Mouse (Mus musculus) spleen, postnatal 4 days (tissue): Measurements from ENCODE around the gene Pold4.
A peak's percentile ranks its signal among the peaks of the same experiment; 100 is the strongest.

Experiments
- DNase-seq, 2 experiments: peaks; one replicate each; pipeline ENCODE4 v3.0.0; 2022; ENCODE audit warnings: low spot score in 2 of 2

The Pold4 gene

GRCm38 (mm10) chr19:4231253-4232185, at the start of gene Pold4:
Gene Pold4 (plus strand): TSS chr19:4231899.
- DNase-seq = peak; percentile 95 to 96

DNA sequence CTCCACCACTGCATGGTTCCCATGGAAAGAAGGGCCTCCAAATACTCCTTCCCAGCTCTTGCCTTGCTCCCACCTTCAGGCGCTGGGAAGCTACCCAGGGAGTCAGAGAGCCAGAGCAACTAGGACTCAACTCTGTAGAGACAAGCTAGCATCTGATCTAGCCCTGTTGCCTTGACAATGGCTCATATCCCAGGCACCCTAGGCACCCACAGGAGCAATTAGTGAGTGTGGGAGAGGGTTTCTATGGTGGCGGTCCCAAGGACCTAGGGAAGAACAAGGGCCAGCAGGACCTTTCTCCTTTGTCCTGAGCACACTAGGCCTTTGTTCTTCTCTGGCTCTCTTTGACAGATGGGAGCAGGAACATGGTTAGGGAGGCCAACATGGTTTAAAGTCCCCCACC, 48.0 kb upstream of the Pold4 start:
- no peak for DNase-seq

DNA sequence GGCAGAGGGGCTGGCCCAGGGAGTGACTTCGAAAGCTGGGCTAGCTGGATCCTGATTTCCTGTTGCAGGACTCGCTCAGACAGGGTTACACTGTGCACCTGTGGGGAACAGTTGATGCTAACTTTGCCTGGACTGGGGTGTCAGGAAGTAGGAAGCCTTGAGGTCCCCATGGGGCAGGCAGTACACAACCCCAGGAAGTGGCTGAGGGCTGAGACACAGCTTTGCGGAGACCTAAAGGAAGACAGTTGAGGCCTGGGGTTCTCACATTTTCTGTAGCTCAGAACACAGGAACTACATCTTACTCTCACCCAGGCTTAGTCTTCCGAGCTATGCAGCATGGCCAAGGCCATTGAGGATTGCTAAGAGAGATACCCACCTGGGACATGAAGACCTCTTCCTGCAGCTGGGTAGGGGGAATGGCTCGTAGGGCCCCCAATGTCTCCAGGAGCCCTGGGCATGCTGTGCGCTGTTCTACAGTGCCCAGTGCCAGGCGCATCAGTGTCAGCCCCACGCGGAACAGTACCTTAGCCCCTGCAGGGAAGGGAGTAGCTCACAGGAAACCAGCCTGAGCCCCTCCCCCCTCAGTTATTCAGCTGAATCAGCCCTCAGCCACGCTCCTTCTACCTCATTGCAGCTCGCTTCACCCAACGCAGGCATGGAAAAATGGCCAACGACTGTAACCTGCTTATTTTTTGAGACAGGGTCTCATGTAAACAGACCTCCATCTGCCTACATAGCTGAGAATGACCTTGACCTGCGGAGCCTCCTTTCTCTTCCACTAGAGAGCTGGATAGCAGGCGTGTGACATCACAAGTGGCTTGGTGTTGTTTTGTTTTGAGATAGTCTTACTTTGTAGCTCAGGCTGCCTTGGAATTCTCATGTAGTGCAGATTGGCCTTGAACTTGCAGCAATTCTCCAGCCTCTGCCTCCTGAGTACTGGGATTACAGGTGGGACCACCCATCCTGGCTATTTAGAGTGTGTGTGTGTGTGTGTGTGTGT, 46.4 kb upstream of the Pold4 start:
- DNase-seq = peak; percentile 63 to 78

GRCm38 (mm10) chr19:4187303-4187702, 44.4 kb upstream of the Pold4 start:
- no peak for DNase-seq

DNA sequence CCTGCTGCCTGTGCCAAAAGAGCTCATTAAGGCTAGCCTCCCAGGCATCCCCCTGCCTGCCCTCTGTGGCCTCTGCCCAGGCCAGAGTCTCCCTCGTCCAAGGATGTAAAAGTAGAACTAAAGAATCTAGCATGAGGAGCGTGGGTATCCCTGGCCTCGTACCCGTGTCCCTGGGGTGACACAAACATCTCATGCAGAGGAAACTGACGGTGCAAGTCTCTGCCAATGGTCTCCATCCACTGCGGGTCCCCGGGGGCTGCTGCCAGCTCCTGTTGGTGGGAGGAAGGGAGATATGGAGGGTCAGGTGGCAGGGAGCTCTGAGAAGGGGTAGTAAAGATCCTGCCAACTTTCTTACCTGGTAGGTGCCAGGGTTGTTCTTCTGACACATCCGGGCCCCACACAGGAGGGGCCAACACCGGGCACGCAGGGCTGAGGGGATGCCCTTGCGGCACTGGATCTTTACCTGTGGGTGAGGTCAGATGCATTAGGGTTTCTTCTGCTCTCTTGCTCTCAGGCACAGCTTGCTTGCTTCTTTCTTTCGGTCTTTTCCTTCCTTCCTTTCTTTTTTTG, 42.6 kb upstream of the Pold4 start:
- DNase-seq = no peak

DNA sequence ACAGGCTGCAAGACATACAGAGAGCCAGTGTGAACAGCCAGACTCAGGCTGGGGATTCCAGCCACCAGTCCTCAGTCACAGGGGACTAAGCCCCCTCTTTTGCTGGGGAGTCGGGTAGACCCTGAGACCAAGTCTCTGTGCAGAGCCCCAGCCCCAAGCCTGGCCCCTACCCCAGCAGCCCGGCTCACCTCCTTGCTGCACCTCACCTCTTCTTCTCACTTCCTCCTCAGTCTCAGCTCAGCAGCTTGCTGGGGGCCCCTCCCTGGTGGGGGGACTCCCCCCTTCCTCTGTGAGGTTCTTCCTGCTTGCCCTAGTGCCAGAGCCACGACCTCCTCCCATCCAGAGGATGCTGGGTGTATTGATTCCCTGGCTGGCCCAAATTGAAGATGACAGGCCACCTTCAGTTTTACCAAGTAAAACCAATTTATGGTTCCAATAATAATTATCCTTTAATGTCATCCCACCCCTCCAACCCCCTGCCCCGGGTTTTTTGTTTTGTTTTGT, 40.8 kb upstream of the Pold4 start, which contains the start of gene Tbc1d10c:
Tbc1d10c (minus strand) TSS at position 454 of the 504 bp plus-strand sequence.
- peak; percentile 76 to 85 for DNase-seq

GRCm38 (mm10) chr19:4191528-4192250, 40.0 kb upstream of the Pold4 start, which contains the start of gene Ppp1ca:
Gene Ppp1ca (plus strand): TSS chr19:4192065.
- peak; percentile 99 to 100 for DNase-seq

DNA sequence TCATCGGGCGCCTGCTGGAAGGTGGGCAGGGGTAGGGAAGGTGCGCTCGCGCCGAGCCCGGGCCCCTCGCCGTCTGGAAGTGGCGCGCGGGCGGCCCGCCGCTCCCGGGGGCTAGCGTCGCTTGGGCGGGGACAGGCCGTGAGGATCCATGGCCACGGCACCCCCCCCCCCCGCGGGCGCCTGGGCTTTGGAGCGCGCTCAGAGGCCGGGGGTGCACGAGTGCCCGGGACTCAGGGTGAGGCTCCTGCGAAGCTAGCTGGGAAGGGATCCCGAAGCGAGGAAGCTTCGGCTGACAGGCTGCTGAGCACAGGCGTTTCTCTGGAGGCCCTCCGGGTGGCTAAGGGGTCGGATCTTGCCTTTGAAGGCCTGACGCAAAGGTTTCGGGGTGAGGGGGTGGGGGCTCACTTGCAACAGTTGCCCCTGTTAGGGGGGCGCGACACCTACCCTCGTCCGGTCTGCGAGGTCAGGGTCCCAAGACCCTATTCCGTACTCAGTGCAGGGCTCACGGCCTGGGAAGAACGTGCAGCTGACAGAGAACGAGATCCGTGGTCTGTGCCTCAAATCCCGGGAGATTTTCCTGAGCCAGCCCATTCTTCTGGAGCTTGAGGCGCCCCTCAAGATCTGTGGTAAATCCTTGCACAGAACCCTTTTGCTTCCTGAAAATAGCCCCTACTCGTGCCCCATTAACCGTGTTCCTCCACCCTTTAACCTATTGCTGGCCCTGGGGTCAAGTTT, 39.3 kb upstream of the Pold4 start:
- DNase-seq = no peak

- no peak for DNase-seq
Observed at GRCm38 (mm10) chr19:4193129-4193528, 38.6 kb upstream of the Pold4 start.

- no peak for DNase-seq
Observed at GRCm38 (mm10) chr19:4194021-4194724, 37.5 kb upstream of the Pold4 start.

DNA sequence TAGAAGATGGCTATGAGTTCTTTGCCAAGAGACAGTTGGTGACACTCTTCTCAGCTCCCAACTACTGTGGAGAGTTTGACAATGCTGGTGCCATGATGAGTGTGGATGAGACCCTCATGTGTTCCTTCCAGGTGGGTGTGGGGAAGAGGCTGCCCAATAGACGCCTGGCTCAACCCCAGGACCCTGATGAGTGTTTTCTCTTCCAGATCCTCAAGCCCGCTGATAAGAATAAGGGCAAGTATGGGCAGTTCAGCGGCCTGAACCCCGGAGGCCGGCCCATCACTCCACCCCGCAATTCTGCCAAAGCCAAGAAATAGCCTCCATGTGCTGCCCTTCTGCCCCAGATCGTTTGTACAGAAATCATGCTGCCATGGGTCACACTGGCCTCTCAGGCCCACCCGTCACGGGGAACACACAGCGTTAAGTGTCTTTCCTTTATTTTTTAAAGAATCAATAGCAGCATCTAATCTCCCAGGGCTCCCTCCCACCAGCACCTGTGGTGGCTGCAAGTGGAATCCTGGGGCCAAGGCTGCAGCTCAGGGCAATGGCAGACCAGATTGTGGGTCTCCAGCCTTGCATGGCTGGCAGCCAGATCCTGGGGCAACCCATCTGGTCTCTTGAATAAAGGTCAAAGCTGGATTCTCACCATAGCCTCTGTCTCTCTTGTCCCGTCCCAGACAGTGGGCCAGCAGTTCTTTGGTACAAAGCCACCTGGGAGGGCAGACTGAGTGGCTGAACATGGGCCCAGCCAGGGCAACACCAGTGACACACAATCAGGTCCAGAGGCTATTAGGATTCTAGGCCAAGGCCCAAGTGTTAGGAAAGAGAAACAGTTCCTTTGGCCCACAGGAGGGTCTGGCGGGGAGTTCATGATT, 36.7 kb upstream of the Pold4 start:
- no peak for DNase-seq

- no peak for DNase-seq
Observed at GRCm38 (mm10) chr19:4196048-4196447, 35.7 kb upstream of the Pold4 start.

- DNase-seq = no peak
Observed at GRCm38 (mm10) chr19:4196548-4196947, 35.2 kb upstream of the Pold4 start.

DNA sequence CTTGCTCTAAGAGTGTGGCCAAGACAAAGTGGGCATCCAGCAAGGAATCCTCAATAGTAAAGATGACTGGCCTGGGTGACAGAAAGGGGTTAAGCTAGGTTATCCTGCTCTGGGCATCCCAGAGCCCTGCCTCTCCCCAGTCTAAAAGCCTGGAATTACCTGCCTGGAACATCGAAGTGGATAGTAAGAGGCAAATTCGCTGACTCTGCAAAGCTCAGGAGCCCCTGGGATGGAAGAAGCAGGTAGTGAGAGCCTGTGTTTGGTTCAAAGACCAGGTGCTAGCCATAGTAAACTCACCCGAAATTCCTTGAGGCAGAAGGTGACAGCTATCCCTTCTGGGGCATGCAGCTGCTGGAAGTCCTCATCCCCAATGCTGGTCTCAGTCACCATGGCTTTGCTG, 34.5 kb upstream of the Pold4 start:
- DNase-seq = no peak

GRCm38 (mm10) chr19:4201291-4201909, 30.3 kb upstream of the Pold4 start, which contains the start of gene Rad9a:
Gene Rad9a (minus strand): TSS chr19:4201662.
- peak; percentile 96 to 98 for DNase-seq

DNA sequence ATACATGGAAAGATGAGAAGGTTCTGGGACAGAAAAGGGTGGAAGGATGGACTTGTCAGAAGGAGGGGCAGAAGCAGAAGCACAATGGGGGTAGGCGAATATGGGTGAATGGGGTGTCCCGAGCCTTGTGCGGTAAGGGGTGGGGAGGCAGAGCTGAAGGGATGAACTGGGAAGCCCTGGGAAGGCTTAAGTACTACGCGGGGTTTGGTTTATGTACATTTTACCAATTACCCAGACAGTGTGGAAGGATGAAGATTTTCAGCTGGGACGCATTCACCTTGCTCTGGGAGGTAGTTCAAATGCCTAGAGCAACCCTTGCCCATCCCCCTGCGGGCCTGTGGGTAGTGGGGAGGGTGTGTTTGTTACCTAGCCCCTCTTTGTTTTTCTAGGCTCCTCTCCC, 29.6 kb upstream of the Pold4 start:
- no peak for DNase-seq

DNA sequence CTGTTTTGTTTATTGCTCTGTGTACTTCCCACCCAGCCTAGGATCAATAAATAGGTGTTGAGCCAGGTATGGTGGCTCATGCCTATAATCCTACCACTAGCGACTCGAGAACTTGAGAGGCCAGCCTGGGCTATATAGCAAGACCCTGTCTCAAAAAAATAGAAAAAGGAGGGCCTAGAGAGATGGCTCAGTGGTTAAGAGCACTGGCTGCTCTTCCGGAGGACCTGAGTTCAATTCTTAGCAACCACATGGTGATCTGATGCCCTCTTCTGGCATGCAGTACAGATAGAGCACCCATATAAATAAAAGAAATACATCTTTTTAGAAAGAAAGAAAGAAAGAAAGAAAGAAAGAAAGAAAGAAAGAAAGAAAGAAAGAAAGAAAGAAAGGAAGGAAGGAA, 28.6 kb upstream of the Pold4 start:
- no peak for DNase-seq
